Mouse (Mus musculus): ENCODE results near the gene Lmo2. TPM values are rescaled to one million over a fixed set of nuclear protein-coding genes. Genes with fewer than 3 reads are reported as not detected.

Lmo2 gene
- polyA plus RNA-seq, 1 experiment from 2014 or later, result 19.8 TPM

- Histone ChIP-seq H3K36me3 (ENCODE audit: control insufficient read depth, insufficient read depth) (no peaks in the 10 kb centered on the region), H3K9me3 (ENCODE audit: control insufficient read depth, low read length) (no peaks in the 10 kb centered on the region), H3K27ac (ENCODE audit: low read length) (no peak overlapping the region), H3K9ac (replicated peaks; ENCODE audit: low read depth, low read length) (no peak overlapping the region), H3K27me3 (replicated peaks; ENCODE audit: control insufficient read depth, insufficient read depth, low read length) (no peaks in the 10 kb centered on the region), H3K4me3 (replicated peaks; ENCODE audit: low read length) (no peak overlapping the region), H3K4me2 (ENCODE audit: low read length) (no peak overlapping the region), H3K4me1 (replicated peaks; ENCODE audit: control insufficient read depth, insufficient read depth, low read length) (peaks cover 13% of the 10 kb centered on the region)
- ATAC-seq, result peak; percentile 73
- 5% methylated on average over 1 of the region's 1 CpGs for WGBS
Observed at GRCm38 (mm10) chr2:103927610-103928145, 30.1 kb upstream of the Lmo2 start.

DNA sequence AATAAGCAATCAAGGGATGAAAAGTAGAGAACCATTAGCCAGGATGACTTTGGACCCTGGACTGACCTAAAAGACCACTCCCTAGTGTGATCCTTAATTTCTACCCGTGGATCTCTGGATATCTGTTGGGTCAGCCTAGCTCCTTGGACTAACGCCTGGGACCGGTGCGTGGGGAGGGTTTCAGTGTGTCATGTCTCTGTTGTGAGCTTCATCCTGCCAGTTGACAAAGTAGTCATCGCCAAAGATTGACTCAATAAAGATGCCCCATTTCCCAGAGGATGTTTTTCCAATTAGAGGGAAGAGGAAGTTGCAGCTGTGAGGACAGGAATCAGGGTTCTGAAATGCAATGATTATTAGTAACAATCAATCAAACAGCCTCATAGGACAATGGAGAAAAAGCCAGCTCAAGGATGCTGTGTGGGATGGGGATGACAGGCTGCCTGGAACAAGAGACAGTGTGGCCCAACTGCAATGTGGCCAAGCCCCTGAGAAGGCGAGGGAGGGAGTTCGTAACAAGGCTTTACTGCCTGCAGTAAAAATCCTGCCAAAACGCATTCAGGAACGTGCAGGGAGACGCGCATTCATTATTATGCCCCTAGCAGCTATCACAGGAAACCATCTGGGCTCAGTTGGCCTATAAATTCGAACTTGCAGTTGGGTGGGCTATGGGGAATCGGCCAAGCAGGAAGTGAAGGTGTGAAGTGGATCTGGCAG is 27.3 kb upstream of the Lmo2 start:
- 41% methylated on average over 13 of the region's 13 CpGs for WGBS
- peak; percentile 72 for ATAC-seq
- Histone ChIP-seq H3K36me3 (ENCODE audit: control insufficient read depth, insufficient read depth) (no peaks in the 10 kb centered on the region), H3K27me3 (replicated peaks; ENCODE audit: control insufficient read depth, insufficient read depth, low read length) (no peaks in the 10 kb centered on the region), H3K4me1 (replicated peaks; ENCODE audit: control insufficient read depth, insufficient read depth, low read length) (peaks cover 13% of the 10 kb centered on the region), H3K4me2 (ENCODE audit: low read length) (no peak overlapping the region), H3K4me3 (replicated peaks; ENCODE audit: low read length) (no peak overlapping the region), H3K27ac (ENCODE audit: low read length) (no peak overlapping the region; the same call in 1 of the 2 replicates), H3K9ac (replicated peaks; ENCODE audit: low read depth, low read length) (no peak overlapping the region), H3K9me3 (ENCODE audit: control insufficient read depth, low read length) (no peaks in the 10 kb centered on the region)

DNA sequence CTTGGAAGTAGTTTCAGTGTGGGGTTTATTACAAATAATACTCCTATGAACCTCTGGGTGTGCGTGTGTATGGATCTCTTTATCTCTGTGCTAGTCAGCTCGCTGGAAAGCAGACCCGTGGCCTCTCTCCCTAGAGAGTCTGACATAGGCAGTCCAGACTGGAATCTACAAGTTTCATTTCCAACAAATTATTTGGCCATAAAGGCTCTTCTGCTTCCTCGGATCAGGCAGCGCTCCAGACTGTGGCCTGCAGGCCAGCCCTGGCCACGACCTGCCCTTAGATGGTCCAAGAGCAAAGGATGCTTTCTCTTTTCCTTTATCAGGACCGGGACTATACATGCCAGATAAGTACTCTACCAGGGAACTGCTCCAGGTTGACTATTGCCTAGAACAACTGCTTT is 26.3 kb upstream of the Lmo2 start:
- Histone ChIP-seq H3K27ac (ENCODE audit: low read length) (no peak overlapping the region), H3K27me3 (replicated peaks; ENCODE audit: control insufficient read depth, insufficient read depth, low read length) (no peaks in the 10 kb centered on the region), H3K9ac (replicated peaks; ENCODE audit: low read depth, low read length) (no peak overlapping the region), H3K4me1 (replicated peaks; ENCODE audit: control insufficient read depth, insufficient read depth, low read length) (peaks cover 13% of the 10 kb centered on the region), H3K4me3 (replicated peaks; ENCODE audit: low read length) (no peak overlapping the region), H3K36me3 (ENCODE audit: control insufficient read depth, insufficient read depth) (no peaks in the 10 kb centered on the region), H3K9me3 (ENCODE audit: control insufficient read depth, low read length) (no peaks in the 10 kb centered on the region), H3K4me2 (ENCODE audit: low read length) (no peak overlapping the region)
- 73% methylated on average over 7 of the region's 7 CpGs for WGBS
- ATAC-seq, result no peak

- Histone ChIP-seq H3K4me1 (replicated peaks; ENCODE audit: control insufficient read depth, insufficient read depth, low read length) (peaks cover 13% of the 10 kb centered on the region), H3K27me3 (replicated peaks; ENCODE audit: control insufficient read depth, insufficient read depth, low read length) (no peaks in the 10 kb centered on the region), H3K27ac (ENCODE audit: low read length) (no peak overlapping the region), H3K4me2 (ENCODE audit: low read length) (no peak overlapping the region), H3K36me3 (ENCODE audit: control insufficient read depth, insufficient read depth) (no peaks in the 10 kb centered on the region), H3K9me3 (ENCODE audit: control insufficient read depth, low read length) (no peaks in the 10 kb centered on the region), H3K9ac (replicated peaks; ENCODE audit: low read depth, low read length) (no peak overlapping the region), H3K4me3 (replicated peaks; ENCODE audit: low read length) (no peak overlapping the region)
- 47% methylated on average over 2 of the region's 2 CpGs for WGBS
- ATAC-seq, result no peak
Observed at GRCm38 (mm10) chr2:103932025-103932424, 25.8 kb upstream of the Lmo2 start.

DNA sequence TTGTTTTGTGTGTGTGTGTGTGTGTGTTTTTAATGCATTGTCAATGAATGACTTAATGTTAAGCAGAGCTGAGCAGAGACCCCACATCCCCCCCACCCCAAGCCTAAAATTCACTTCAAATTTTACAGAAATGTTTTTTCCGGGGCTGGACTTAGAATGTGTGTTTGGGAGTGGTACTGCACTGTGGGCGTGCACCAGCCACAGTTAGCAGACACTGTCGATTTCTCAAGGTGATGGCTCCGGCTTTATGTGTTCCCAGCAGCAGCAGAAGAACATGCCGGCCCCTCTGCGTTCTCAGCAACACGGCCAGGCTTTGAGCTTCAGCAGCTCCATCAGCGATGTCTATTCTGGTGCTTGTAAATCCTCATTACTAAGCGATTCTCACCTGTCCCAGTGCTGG is 25.3 kb upstream of the Lmo2 start:
- Histone ChIP-seq H3K4me1 (replicated peaks; ENCODE audit: control insufficient read depth, insufficient read depth, low read length) (peaks cover 12% of the 10 kb centered on the region), H3K9me3 (ENCODE audit: control insufficient read depth, low read length) (no peaks in the 10 kb centered on the region), H3K9ac (replicated peaks; ENCODE audit: low read depth, low read length) (no peak overlapping the region), H3K4me3 (replicated peaks; ENCODE audit: low read length) (no peak overlapping the region), H3K27me3 (replicated peaks; ENCODE audit: control insufficient read depth, insufficient read depth, low read length) (no peaks in the 10 kb centered on the region), H3K27ac (ENCODE audit: low read length) (no peak overlapping the region), H3K4me2 (ENCODE audit: low read length) (no peak overlapping the region), H3K36me3 (ENCODE audit: control insufficient read depth, insufficient read depth) (no peaks in the 10 kb centered on the region)
- 82% methylated on average over 9 of the region's 9 CpGs for WGBS
- no peak for ATAC-seq

DNA sequence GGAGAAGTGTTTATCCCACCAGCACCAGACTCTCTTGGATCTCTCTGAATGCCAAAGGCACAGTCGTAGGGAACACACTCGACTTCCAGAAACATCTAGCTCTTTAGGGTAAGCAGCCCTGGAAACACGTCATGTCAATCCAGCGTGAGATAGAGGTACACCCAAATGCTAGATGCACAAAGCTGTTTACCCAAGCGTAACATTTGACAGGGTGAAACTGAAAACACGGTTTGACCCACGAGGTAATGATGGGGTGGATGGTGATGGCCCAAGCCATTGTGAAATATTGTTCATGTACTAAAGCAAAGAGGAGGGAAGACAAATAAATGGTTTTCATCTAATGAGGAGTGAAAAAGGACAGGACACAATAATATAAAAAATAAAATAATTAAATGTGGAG is 23.5 kb upstream of the Lmo2 start:
- H3K36me3 ChIP-seq (ENCODE audit: control insufficient read depth, insufficient read depth), result no peaks in the 10 kb centered on the region
- H3K9me3 ChIP-seq (ENCODE audit: control insufficient read depth, low read length), result no peaks in the 10 kb centered on the region
- WGBS, result 22% methylated on average over 7 of the region's 7 CpGs
- H3K4me1 ChIP-seq (replicated peaks; ENCODE audit: control insufficient read depth, insufficient read depth, low read length), result peaks cover 11% of the 10 kb centered on the region
- H3K27ac ChIP-seq (ENCODE audit: low read length), result no peak overlapping the region
- H3K9ac ChIP-seq (replicated peaks; ENCODE audit: low read depth, low read length), result no peak overlapping the region
- no peaks in the 10 kb centered on the region for H3K27me3 ChIP-seq (replicated peaks; ENCODE audit: control insufficient read depth, insufficient read depth, low read length)
- H3K4me3 ChIP-seq (replicated peaks; ENCODE audit: low read length), result no peak overlapping the region
- ATAC-seq, result no peak
- H3K4me2 ChIP-seq (ENCODE audit: low read length), result no peak overlapping the region

- H3K27ac ChIP-seq (ENCODE audit: low read length), result no peak overlapping the region
- H3K9ac ChIP-seq (replicated peaks; ENCODE audit: low read depth, low read length), result no peak overlapping the region
- H3K36me3 ChIP-seq (ENCODE audit: control insufficient read depth, insufficient read depth), result no peaks in the 10 kb centered on the region
- peaks cover 11% of the 10 kb centered on the region for H3K4me1 ChIP-seq (replicated peaks; ENCODE audit: control insufficient read depth, insufficient read depth, low read length)
- H3K4me2 ChIP-seq (ENCODE audit: low read length), result no peak overlapping the region
- H3K4me3 ChIP-seq (replicated peaks; ENCODE audit: low read length), result no peak overlapping the region
- H3K27me3 ChIP-seq (replicated peaks; ENCODE audit: control insufficient read depth, insufficient read depth, low read length), result no peaks in the 10 kb centered on the region
- 95% methylated on average over 3 of the region's 3 CpGs for WGBS
- ATAC-seq, result no peak
- H3K9me3 ChIP-seq (ENCODE audit: control insufficient read depth, low read length), result no peaks in the 10 kb centered on the region
Observed at GRCm38 (mm10) chr2:103934670-103935069, 23.1 kb upstream of the Lmo2 start.

DNA sequence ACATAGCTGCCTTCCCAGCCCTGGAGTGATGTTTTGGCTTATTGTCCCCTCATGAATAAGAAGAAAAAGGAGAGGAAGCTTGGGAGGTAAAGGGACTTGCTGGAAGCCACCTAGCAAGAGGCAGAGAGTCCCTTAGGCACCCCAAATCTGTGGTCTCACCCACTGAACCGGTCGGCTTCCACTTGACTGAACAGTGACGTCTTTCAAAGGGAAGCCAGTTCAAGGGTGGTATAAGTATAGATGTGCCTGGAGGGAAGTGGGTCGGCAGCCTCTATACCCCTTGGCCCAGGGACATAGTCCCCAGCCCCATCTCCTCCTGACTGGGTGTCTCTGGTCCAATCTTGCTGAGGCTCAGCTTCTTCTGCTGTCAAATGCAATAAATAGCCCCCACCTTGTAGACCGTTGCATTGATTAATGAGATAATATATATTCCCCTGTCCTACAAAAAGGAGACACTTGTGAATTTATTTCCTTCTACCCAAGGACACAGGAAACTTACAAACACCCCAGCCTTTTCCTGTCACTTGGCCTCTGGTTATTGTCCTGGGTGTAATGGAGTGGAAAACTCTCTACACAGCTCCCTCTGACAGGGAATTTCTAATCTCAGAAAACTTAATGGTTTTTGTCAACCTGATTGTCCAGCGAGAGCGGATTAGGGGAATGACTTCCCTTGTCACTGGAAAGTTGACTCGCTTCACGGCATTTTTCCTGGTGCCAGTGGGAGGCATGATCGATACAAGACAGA is 21.9 kb upstream of the Lmo2 start:
- H3K4me2 ChIP-seq (ENCODE audit: low read length), result no peak overlapping the region
- no peaks in the 10 kb centered on the region for H3K36me3 ChIP-seq (ENCODE audit: control insufficient read depth, insufficient read depth)
- no peak overlapping the region for H3K4me3 ChIP-seq (replicated peaks; ENCODE audit: low read length)
- 39% methylated on average over 10 of the region's 10 CpGs for WGBS
- no peak overlapping the region for H3K27ac ChIP-seq (ENCODE audit: low read length)
- no peaks in the 10 kb centered on the region for H3K4me1 ChIP-seq (replicated peaks; ENCODE audit: control insufficient read depth, insufficient read depth, low read length)
- no peak for ATAC-seq
- no peaks in the 10 kb centered on the region for H3K27me3 ChIP-seq (replicated peaks; ENCODE audit: control insufficient read depth, insufficient read depth, low read length)
- no peak overlapping the region for H3K9ac ChIP-seq (replicated peaks; ENCODE audit: low read depth, low read length)
- no peaks in the 10 kb centered on the region for H3K9me3 ChIP-seq (ENCODE audit: control insufficient read depth, low read length)

DNA sequence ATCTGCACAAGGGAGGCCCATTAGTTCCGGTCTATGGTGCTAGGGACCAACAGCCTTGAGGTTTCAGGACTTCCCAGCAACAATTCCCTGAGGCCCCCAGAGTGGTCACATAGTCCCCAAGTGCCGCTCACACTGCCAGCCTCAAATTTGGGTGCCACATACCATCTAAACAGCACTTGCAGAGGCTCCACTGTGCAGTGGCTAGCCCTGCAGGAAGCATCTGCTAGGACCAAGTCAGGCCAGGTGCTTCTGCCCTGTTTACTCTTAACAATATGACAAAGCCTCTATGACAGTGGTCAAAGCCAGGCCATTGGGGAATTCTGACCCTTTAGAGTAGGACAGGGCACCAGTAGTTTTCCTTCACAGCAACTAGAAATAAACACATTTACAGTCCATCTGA is 21.1 kb upstream of the Lmo2 start:
- Histone ChIP-seq H3K36me3 (ENCODE audit: control insufficient read depth, insufficient read depth) (no peaks in the 10 kb centered on the region), H3K4me3 (replicated peaks; ENCODE audit: low read length) (no peak overlapping the region), H3K4me1 (replicated peaks; ENCODE audit: control insufficient read depth, insufficient read depth, low read length) (no peaks in the 10 kb centered on the region), H3K9me3 (ENCODE audit: control insufficient read depth, low read length) (no peaks in the 10 kb centered on the region), H3K27me3 (replicated peaks; ENCODE audit: control insufficient read depth, insufficient read depth, low read length) (no peaks in the 10 kb centered on the region), H3K27ac (ENCODE audit: low read length) (no peak overlapping the region), H3K9ac (replicated peaks; ENCODE audit: low read depth, low read length) (no peak overlapping the region), H3K4me2 (ENCODE audit: low read length) (no peak overlapping the region)
- ATAC-seq, result no peak
- 79% methylated on average over 2 of the region's 2 CpGs for WGBS
